Mouse (Mus musculus) telencephalon, adult 2 months (tissue): ENCODE data around the gene Disc1.

ENCODE experiments used
- DNase-seq: peaks from one replicate; pipeline ENCODE4 v3.0.0-alpha.2; 2011; ENCODE audit warnings: low read depth, low spot score

The Disc1 gene

GRCm38 (mm10) chr8:125128305-125128704 lies 74.3 kb downstream of the Disc1 start:
- no peak for DNase-seq

GRCm38 (mm10) chr8:125130835-125131234 lies 76.8 kb downstream of the Disc1 start:
- peak; percentile 41 for DNase-seq

- no peak for DNase-seq
Measured at GRCm38 (mm10) chr8:125131265-125131664, 77.3 kb downstream of the Disc1 start.

- peak; percentile 74 for DNase-seq
Measured at GRCm38 (mm10) chr8:125133685-125134114, 79.7 kb downstream of the Disc1 start.

- no peak for DNase-seq
Measured at GRCm38 (mm10) chr8:125134876-125135275, 80.9 kb downstream of the Disc1 start.

GRCm38 (mm10) chr8:125139689-125140150 lies 85.7 kb downstream of the Disc1 start:
- DNase-seq: no peak

- no peak for DNase-seq
Measured at GRCm38 (mm10) chr8:125140965-125141364, 87.0 kb downstream of the Disc1 start.

GRCm38 (mm10) chr8:125156863-125157640 lies 103.1 kb downstream of the Disc1 start:
- no peak for DNase-seq

GRCm38 (mm10) chr8:125157641-125158005 lies 103.6 kb downstream of the Disc1 start:
- no peak for DNase-seq

- DNase-seq: no peak
Measured at GRCm38 (mm10) chr8:125159387-125159786, 105.4 kb downstream of the Disc1 start.

- DNase-seq: no peak
Measured at GRCm38 (mm10) chr8:125163491-125163890, 109.5 kb downstream of the Disc1 start.

GRCm38 (mm10) chr8:125163906-125164305 lies 109.9 kb downstream of the Disc1 start:
- no peak for DNase-seq

- peak; percentile 16 for DNase-seq
Measured at GRCm38 (mm10) chr8:125165505-125166446, 111.8 kb downstream of the Disc1 start.

- DNase-seq: no peak
Measured at GRCm38 (mm10) chr8:125166545-125166944, 112.5 kb downstream of the Disc1 start.

GRCm38 (mm10) chr8:125166988-125167387 lies 113.0 kb downstream of the Disc1 start:
- DNase-seq: no peak

- no peak for DNase-seq
Measured at GRCm38 (mm10) chr8:125169628-125170027, 115.6 kb downstream of the Disc1 start.

GRCm38 (mm10) chr8:125171531-125171930 lies 117.5 kb downstream of the Disc1 start:
- no peak for DNase-seq

GRCm38 (mm10) chr8:125174237-125174636 lies 120.2 kb downstream of the Disc1 start:
- DNase-seq: no peak

GRCm38 (mm10) chr8:125174851-125175250 lies 120.9 kb downstream of the Disc1 start:
- DNase-seq: no peak

- DNase-seq: no peak
Measured at GRCm38 (mm10) chr8:125175661-125176060, 121.7 kb downstream of the Disc1 start.

GRCm38 (mm10) chr8:125177091-125177490 lies 123.1 kb downstream of the Disc1 start:
- no peak for DNase-seq

GRCm38 (mm10) chr8:125177958-125178357 lies 124.0 kb downstream of the Disc1 start:
- DNase-seq: no peak
